Mouse (Mus musculus) kidney, adult 8-10 months (tissue): ENCODE results near the gene Atg16l1.
"Not testable (repeated sequence)": the region's sequence is repeated elsewhere in the genome, so short reads cannot be mapped to it uniquely, and the experiment has no call there.

ENCODE experiments used
- DNase-seq, 2 experiments: peaks; one replicate each; pipeline ENCODE4 v3.0.0; 2022

Gene Atg16l1

GRCm38 (mm10) chr1:87774845-87775244, 19.2 kb downstream of the Atg16l1 start:
- no peak for DNase-seq

DNA sequence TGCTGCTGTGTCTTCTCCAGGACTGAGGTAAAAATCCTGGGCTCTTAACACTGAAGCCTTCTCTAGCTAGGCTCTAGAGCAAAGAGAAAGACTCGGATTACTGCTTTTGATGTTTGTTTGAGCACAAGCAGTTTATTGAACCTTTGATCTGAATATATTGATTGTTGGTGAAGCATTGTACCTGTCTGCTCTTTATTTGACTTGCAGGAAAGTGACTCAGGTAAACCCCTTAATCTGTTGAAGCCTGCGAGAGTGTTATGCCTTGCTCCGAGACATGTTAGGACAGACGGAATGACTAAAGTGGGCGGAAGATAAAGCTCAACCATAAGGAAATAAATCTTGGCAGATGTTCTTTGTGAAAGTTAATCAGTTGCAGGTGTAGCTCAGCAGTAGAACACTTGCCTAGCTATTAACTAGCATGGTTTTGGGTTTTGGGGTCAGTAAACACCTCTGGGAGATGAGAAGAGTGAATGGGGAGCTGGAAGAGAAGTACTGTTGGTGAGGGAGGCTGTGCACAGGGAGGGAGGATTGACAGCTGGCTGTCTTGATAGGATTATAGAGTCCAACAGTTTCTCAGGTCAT, 23.6 kb downstream of the Atg16l1 start:
- peak; percentile 9 to 34 for DNase-seq

- no peak for DNase-seq
Measured at GRCm38 (mm10) chr1:87785703-87786102, 30.0 kb downstream of the Atg16l1 start.

DNA sequence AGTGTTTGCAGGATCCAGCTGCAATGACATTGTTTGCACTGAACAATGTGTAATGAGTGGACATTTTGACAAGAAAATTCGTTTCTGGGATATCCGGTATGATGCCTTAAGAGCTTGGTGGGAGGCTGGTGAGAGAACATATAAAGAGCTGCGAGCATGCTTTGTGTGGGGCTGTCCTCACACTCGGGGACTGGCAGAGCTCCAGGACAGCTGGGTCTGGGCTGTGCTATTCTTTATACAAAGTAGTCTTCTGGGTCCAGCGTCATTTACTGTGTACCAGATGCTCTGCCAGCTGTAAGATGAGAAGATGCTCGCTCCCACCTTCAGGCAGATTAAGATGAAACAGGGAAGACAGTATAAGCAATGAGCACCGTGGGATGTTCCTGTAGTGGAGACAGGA, 30.6 kb downstream of the Atg16l1 start:
- no peak for DNase-seq

DNA sequence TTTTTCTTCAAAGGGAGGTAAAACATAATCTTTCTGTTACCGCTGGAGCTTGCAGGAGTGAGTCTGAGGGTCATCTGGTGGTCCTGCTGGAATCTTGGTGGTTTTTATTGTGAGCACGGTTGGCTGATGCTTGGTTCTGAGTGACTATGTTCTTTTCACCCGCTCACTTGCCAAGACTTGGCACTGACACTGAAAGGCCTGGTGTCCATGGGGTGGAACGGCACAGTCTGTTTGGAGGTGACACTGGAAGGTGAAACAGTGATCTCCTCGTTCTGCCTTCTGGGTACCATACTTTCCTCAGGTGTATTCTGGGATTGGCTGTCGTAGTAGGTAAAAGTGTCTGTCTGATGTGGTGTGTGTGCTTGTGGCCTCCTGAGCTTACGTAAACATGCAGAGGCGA, 34.0 kb downstream of the Atg16l1 start:
- no peak for DNase-seq

DNA sequence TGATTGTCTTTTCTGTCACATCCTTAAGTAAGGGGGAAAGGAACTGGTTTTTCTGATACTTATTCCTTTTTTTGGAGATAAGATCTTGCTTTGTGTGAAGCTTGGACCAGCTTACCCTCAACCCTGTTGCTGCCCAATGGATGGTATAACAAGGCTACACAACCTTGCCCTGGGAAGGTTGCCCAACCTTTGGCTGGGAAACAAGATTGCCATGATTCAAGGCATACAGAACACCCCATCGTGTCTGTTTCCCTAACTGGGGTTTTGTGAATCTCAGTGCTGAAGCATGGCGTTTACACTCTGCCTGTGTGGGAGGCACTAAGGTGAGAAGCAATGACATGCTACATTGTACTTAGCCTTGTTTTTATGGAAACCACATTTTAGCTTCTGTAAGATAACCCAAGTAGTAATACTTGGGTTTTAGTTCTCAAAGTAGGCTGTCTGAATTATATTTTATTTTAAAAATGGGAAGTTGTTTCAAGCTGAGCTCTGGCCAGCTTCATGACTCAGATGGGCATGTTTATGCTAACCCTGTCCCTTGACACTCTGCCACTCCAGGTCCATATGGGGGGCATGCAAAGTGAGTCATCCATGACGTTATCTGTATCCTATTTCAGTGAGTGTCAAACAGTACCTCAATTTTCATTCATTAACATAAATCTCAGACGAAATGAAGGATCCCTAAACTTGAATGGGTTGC, 36.9 kb downstream of the Atg16l1 start:
- no peak for DNase-seq

GRCm38 (mm10) chr1:87793138-87793449, 37.4 kb downstream of the Atg16l1 start:
- no peak for DNase-seq

DNA sequence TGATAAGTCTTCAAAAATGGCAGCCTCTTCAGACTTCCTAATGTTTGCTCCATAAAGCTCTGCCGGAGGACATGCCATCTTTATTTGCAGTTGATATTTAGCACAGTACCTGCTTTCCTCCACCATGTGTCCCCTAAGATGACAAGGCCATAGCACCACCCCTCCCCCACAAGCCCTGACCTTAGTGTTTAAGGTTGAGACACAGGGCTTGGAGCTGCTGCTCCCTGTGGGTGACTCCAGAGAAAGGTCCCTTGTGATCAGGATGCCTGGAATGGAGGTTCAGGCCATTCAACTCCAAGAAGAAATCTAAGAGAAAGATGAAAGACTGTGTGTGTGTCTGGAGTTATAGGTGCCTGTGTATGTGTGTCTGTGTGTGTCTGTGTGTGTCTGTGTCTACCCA, 42.0 kb downstream of the Atg16l1 start:
- no peak for DNase-seq

- no peak for DNase-seq
Measured at GRCm38 (mm10) chr1:87798306-87798705, 42.6 kb downstream of the Atg16l1 start.

DNA sequence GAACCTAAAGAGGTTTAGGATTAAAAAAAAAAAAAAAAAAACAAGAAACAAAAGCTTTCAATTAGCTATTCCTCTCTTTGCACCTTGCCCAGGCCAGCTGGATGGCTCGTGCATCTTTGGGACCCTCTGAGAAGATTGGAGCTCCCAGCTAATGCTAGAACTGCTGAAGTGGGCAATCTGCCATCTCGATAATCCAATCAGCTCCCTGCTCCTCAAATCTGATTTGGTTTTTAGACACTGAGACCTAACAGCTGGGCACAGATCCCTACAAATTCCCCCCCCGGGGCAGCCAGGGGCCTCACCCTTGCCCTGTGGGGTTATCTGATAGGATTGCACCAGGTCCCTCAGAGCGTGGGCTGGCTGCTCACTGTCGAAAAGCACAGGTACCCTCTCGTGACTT, 47.9 kb downstream of the Atg16l1 start, which contains the start of gene Sag:
Gene Sag, plus strand, starts transcription at position 105 of the 400 bp plus-strand sequence.
- DNase-seq, result no peak

- DNase-seq, result no peak
Measured at GRCm38 (mm10) chr1:87807751-87808150, 52.1 kb downstream of the Atg16l1 start.

- DNase-seq, result no peak
Measured at GRCm38 (mm10) chr1:87811391-87811790, 55.7 kb downstream of the Atg16l1 start.

GRCm38 (mm10) chr1:87812061-87812460, 56.4 kb downstream of the Atg16l1 start:
- no peak for DNase-seq

- no peak for DNase-seq
Measured at GRCm38 (mm10) chr1:87813155-87813554, 57.5 kb downstream of the Atg16l1 start.

DNA sequence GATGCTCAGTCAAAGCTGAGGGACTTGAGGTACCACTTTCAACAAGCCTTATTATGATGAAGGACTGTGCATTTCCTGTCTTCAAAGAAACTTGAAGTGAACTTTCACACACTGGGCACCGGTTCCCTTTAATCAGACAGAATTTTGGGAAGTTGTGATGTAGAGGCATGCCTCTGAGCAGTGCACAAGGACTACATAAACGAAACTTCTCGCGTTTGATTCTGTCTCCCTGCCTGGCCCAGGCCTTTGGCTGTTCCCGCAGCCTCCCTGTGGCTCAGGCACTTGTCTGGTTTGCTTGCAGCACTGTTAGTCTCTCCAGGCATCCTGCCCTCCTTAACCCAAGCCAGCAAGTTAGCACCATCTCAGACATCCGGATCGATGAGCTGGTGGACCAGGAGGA, 58.0 kb downstream of the Atg16l1 start:
- no peak for DNase-seq

DNA sequence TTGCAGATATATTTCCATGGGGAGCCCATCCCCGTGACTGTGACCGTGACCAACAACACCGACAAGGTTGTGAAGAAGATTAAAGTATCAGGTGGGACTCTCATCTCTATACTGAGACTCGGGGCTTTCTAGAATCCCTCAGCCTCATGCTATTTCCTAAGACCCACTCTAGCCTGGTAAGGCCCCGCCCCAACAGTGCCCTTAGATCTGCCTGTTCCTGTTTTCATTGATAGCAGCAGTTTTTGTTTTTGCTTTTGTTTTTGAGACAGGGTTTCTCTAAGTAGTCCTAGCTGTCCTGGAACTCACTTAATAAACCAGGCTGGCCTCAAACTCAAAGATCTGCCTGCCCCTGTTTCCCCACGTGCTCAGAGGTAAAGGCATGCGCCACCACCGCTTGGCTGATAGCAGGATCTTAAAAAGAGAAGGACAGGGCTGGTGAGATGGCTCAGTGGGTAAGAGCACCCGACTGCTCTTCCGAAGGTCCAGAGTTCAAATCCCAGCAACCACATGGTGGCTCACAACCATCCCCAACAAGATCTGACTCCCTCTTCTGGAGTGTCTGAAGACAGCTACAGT, 68.8 kb downstream of the Atg16l1 start:
- DNase-seq, result no peak

- DNase-seq, result no peak
Measured at GRCm38 (mm10) chr1:87825281-87825680, 69.6 kb downstream of the Atg16l1 start.

DNA sequence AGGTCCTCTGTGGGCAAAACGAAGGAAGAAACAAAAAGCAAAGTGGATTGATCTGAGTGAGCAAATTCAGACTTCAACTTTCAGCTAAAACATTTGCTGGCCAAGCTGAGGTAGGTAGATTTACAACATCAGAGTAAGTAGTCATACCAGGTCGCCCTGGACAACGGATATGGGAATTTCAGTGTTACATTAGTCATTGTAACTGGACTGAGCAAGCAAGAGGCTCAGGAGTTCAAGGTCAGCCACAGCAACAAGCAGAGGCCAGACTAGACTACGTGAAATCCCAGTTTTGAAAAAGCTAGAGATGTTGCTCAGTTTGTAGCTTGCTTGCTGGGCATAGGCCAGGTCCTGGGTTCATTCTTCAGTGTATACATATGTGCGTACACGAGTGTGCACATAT, 70.3 kb downstream of the Atg16l1 start:
- DNase-seq, result no peak

- DNase-seq, result no peak
Measured at GRCm38 (mm10) chr1:87826474-87826873, 70.8 kb downstream of the Atg16l1 start.

GRCm38 (mm10) chr1:87827476-87827875, 71.8 kb downstream of the Atg16l1 start:
- DNase-seq, result not testable (repeated sequence)

DNA sequence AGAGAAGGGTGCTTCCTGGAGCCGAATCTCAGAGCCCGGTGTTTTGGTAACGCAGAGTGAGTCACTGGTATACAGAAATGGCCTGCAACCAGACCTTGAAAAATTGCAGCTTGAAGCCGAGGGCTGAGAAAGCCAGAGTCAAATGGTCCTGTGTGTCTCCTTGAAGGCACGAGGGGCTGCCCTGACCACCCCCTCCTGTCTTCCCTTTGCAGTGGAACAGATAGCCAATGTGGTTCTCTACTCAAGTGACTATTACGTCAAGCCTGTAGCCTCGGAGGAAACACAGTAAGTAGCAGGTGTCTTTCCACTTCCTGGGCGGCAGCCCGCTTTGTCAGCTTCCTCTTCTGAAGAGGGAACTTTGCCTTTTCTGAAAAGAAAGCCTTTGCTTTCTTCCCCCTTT, 72.5 kb downstream of the Atg16l1 start:
- DNase-seq, result no peak

DNA sequence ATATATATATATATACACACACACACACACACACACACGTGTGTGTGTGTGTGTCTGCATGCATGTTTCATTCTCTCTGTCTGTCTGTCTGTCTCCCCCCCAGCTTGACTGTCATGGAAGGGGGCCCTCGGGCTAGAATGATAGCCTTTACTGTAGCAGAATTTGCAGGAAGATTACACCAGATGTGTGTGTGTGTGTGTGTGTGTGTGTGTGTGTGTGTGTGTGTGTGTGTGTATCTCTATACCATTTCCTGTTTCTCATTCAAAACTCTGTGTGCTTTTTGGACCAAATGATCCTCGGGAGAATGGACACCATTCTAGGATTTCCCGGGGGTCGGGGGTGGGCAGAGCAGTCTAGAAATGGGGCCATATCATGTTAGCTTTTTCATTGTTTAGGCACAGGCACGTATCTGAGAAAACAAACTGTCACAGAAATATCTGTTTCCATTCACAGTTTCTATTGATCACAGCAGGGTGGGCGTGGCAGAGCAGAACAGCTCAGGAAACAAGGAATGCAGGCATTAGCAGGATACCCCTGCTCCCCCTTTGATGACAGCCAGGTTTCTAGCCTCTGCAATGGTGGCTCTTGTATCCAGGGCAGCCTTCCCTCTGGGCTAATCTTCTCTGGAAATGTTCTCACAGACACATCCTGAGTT, 73.4 kb downstream of the Atg16l1 start:
- DNase-seq, result no peak

DNA sequence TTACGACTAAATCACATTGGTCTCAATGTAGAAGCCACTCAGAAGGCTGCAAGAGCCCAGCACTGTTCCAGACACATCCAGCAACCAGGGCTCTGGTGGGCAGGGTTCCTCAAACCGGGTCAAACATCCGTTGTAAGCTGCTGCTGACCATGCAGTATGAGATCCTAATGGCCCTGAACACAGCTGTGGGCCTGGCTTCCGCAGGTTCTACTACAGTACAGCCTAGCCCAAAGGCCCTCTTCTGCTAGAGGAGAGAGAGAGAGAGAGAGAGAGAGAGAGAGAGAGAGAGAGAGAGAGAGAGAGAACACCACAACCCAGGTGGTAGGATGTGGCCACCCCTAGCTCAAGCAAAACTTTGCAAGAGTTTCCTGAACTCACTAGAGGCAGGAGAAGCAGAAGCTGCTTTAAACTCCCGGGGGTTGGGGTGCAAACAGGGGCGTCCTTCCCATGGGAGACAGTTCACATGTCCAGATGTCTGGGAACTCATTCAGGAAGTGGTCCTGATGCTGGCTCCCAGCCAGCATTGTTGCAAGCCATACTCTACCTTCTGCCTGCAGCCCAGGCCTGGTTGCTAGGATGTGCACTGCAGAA, 74.0 kb downstream of the Atg16l1 start:
- no peak for DNase-seq

DNA sequence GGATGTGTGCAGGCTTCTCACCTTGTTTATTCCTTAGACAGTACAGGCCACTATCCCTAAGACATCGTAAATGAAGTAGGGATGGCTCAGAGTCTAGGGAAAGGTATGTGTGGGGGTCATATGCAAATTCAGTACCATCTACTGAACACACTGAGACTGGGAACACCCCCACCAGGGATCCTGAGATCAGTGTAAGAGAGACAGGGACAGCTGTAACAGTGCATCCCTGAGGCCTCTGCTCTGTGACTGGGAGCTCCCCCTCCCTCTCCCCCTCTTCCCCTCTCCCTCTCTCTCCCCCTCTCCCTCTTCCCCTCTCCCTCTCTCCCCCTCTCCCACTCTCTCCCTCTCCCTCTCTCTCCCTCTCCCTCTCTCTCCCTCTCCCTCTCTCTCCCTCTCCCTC, 80.8 kb downstream of the Atg16l1 start:
- DNase-seq, result no peak
